Mouse (Mus musculus): ENCODE measurements around the gene Anks1b.

DNA sequence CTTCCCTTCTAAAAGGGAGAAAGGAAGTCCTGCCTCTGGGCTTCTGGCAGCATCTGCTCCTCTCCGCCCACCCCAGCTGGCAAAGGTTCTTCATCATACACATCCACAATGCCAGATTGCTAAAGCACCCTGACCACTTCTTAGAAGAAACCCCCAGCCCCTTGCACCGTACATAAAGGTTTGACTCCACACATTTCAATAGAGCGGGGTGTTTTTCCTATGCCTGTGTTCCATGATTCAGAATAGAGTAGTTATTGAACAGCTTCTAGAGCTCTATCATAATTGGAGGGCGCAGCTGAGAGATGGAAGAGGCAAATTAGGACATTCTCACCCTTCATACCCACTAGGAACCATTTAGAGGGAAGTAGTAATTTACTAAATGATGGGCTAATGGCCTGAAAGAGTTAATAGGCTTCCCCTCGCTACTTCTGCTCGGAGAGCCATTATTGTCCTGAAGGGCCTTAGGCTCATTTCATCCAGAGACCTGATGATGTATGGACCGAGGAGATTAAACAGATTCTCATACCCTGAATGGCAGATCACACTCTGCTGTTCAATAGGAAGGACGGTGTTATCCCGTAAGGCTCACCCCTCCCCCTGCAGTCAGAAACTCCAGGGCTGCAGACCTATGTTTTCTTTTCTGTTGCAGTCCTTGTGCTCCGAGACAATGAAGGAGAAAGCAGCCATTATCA is 945.1 kb downstream of the Anks1b start:
- TF ChIP-seq CTCF (IDR thresholded peaks at IDR 0.05; ENCODE audit: extremely low read depth, insufficient read depth, insufficient read length, insufficient replicate concordance), result no peak
- TF ChIP-seq POLR2A (IDR thresholded peaks at IDR 0.05; ENCODE audit: low read depth, low read length), result no peak
